Mouse (Mus musculus) liver, adult 2 months (tissue): ENCODE measurements around the gene Hesx1. TPM values are rescaled to one million over a fixed set of nuclear protein-coding genes. Genes with fewer than 3 reads are reported as not detected.

Source experiments
- DNase-seq: peaks from one replicate; pipeline ENCODE4 v3.0.0-alpha.2; 2011; ENCODE audit warnings: low read depth, low spot score; ENCODE audit errors: extremely low read depth
- H3K27ac ChIP-seq: fragments of 200-500 bp; replicated peaks from 2 replicates; pipeline ENCODE4 v1.5.1; 2012; ENCODE audit warnings: low read depth, mild to moderate bottlenecking, control low read depth, inconsistent platforms, low read length; ENCODE audit not compliant: insufficient read depth
- H3K27me3 ChIP-seq: fragments of 200-500 bp; 2 replicates; pipeline ENCODE4 v1.6.1; 2012; ENCODE audit warnings: mild to moderate bottlenecking, moderate library complexity, low read length, inconsistent platforms; ENCODE audit not compliant: control insufficient read depth, insufficient read depth
- H3K36me3 ChIP-seq: fragments of 200-500 bp; 2 replicates; pipeline ENCODE4 v1.6.1; 2012; ENCODE audit warnings: low read length, inconsistent platforms; ENCODE audit not compliant: control insufficient read depth, insufficient read depth
- H3K4me1 ChIP-seq: fragments of 200-500 bp; 2 replicates; pipeline ENCODE4 v1.6.1; 2011; ENCODE audit warnings: low read length; ENCODE audit not compliant: control insufficient read depth, insufficient read depth
- H3K4me3 ChIP-seq: fragments of 200-500 bp; 2 replicates; pipeline ENCODE4 v1.5.1; 2011; ENCODE audit warnings: low read depth, mild to moderate bottlenecking, control low read depth, low read length, moderate library complexity; ENCODE audit not compliant: insufficient read depth
- H3K79me2 ChIP-seq: fragments of 200-500 bp; 2 replicates; pipeline ENCODE4 v1.6.1; 2012; ENCODE audit warnings: inconsistent platforms, mild to moderate bottlenecking, low read length, moderate library complexity; ENCODE audit not compliant: control insufficient read depth, insufficient read depth
- H3K9ac ChIP-seq: fragments of 200-500 bp; 2 replicates; pipeline ENCODE4 v1.6.1; 2012; ENCODE audit warnings: low read depth, mild to moderate bottlenecking, control low read depth, inconsistent platforms, low read length
- CTCF ChIP-seq: fragments of 200-500 bp; IDR thresholded peaks from 2 replicates; pipeline ENCODE4 v1.5.1; 2011; ENCODE audit warnings: low read depth, low read length, control low read depth
- POLR2A ChIP-seq: fragments of 200-500 bp; IDR thresholded peaks from 2 replicates; pipeline ENCODE4 v1.6.1; 2011; ENCODE audit warnings: low read length, control low read depth; ENCODE audit not compliant: insufficient read depth; ENCODE audit errors: extremely low read depth
- WGBS: fragments of 180-500 bp; shearing (Covaris S2); methylation state at CpG from one replicate; pipeline ENCODE4 v1.1.7; 2018; 5-methylcytosine and 5-hydroxymethylcytosine counted together
- polyA plus RNA-seq: library from polyadenylated mRNA; depleted of rRNA; stranded (reverse); fragments of >200 nt; gene quantifications from 2 replicates; pipeline ENCODE4 v1.2.3, GENCODE M21; 2012
- total RNA-seq: library from RNA; depleted of rRNA; stranded (reverse); fragments of >200 nt; gene quantifications from 2 replicates; pipeline ENCODE4 v1.2.3, GENCODE M21; 2014

Hesx1 gene
- total and polyA plus RNA-seq, 2 experiments, result not detected

GRCm38 (mm10) chr14:27038783-27039182 lies 44.6 kb downstream of the Hesx1 start, which contains the start of gene Il17rd:
TSS of gene Il17rd (plus strand) at chr14:27038941.
- Histone ChIP-seq H3K4me3 (peak within 1 kb of the TSS; percentile 69), H3K9ac (peak within 1 kb of the TSS; percentile 78), H3K27me3 (no peaks in the 10 kb centered on the region), H3K36me3 (no peaks in the 10 kb centered on the region), H3K79me2 (no peaks in the 10 kb centered on the region), H3K27ac (no peak within 1 kb of the TSS), H3K4me1 (0 out of 2 replicates have a peak, but pooled peaks cover 3% of the 10 kb centered on the region)
- TF ChIP-seq CTCF (no peak), POLR2A (no peak; the same call in 1 of the 2 replicates)
- WGBS, result under 1% methylated on average over 29 of the region's 29 CpGs
- peak; percentile 78 for DNase-seq

- DNase-seq, result no peak
- Histone ChIP-seq H3K4me3 (peak overlapping the region; percentile 69), H3K27me3 (no peaks in the 10 kb centered on the region), H3K79me2 (no peaks in the 10 kb centered on the region), H3K4me1 (0 out of 2 replicates have a peak, but pooled peaks cover 3% of the 10 kb centered on the region), H3K27ac (no peak overlapping the region), H3K9ac (peak overlapping the region; percentile 78), H3K36me3 (no peaks in the 10 kb centered on the region)
- TF ChIP-seq CTCF (no peak), POLR2A (no peak)
- 6% methylated on average over 59 of the region's 59 CpGs for WGBS
Observed at GRCm38 (mm10) chr14:27039281-27040248, 45.3 kb downstream of the Hesx1 start.

- 76% methylated on average over 12 of the region's 12 CpGs for WGBS
- no peak overlapping the region for H3K4me3 ChIP-seq
- no peaks in the 10 kb centered on the region for H3K27me3 ChIP-seq
- H3K79me2 ChIP-seq, result no peaks in the 10 kb centered on the region
- peaks cover 5% of the 10 kb centered on the region; the same call in 1 of the 2 replicates for H3K4me1 ChIP-seq
- no peak overlapping the region for H3K9ac ChIP-seq
- no peaks in the 10 kb centered on the region for H3K36me3 ChIP-seq
- no peak overlapping the region for H3K27ac ChIP-seq
- TF ChIP-seq POLR2A (no peak), CTCF (no peak)
- no peak for DNase-seq
Observed at GRCm38 (mm10) chr14:27040451-27040850, 46.2 kb downstream of the Hesx1 start.

GRCm38 (mm10) chr14:27042280-27042983 lies 48.2 kb downstream of the Hesx1 start:
- 66% methylated on average over 8 of the region's 8 CpGs for WGBS
- DNase-seq, result no peak
- Histone ChIP-seq H3K9ac (no peak overlapping the region), H3K27me3 (no peaks in the 10 kb centered on the region), H3K27ac (no peak overlapping the region), H3K79me2 (no peaks in the 10 kb centered on the region), H3K4me3 (no peak overlapping the region), H3K4me1 (peaks cover 5% of the 10 kb centered on the region; the same call in 1 of the 2 replicates), H3K36me3 (no peaks in the 10 kb centered on the region)
- TF ChIP-seq CTCF (no peak), POLR2A (no peak)

- TF ChIP-seq CTCF (no peak), POLR2A (no peak)
- no peak overlapping the region for H3K9ac ChIP-seq
- H3K27ac ChIP-seq, result no peak overlapping the region
- no peak overlapping the region for H3K4me3 ChIP-seq
- no peaks in the 10 kb centered on the region for H3K79me2 ChIP-seq
- no peaks in the 10 kb centered on the region for H3K27me3 ChIP-seq
- peaks cover 5% of the 10 kb centered on the region; the same call in 1 of the 2 replicates for H3K4me1 ChIP-seq
- peak; percentile 13 for DNase-seq
- H3K36me3 ChIP-seq, result no peaks in the 10 kb centered on the region
- 39% methylated on average over 5 of the region's 5 CpGs for WGBS
Observed at GRCm38 (mm10) chr14:27043416-27043815, 49.2 kb downstream of the Hesx1 start.
